Mouse (Mus musculus) MEL (cell line): Measurements from ENCODE around the gene Fut2. TPM values are rescaled to one million over a fixed set of nuclear protein-coding genes. Genes with fewer than 3 reads are reported as not detected.

ENCODE experiments used
- DNase-seq: peaks from one replicate; pipeline ENCODE4 v3.0.0; 2011; ENCODE audit warnings: low read depth, low spot score
- H3K27ac ChIP-seq: 2 replicates; pipeline ENCODE4 v1.5.1; 2012; ENCODE audit warnings: low read depth, mild to moderate bottlenecking, control low read depth, low read length, moderate library complexity; ENCODE audit not compliant: control insufficient read depth
- H3K27me3 ChIP-seq, 2 experiments: fragments of 150-350 bp in 1 of 2; sonication (generic) in 1 of 2; 2 replicates each; pipeline ENCODE4 v1.6.1; 2012; ENCODE audit warnings: low read length in 2 of 2, mild to moderate bottlenecking in 2 of 2, improper control_type of control experiment in 1 of 2, moderate library complexity in 1 of 2; ENCODE audit not compliant: insufficient read depth in 2 of 2, control insufficient read depth in 1 of 2
- H3K36me3 ChIP-seq, 2 experiments: 2 replicates each; pipeline ENCODE4 v1.6.1; 2012 to 2014; ENCODE audit warnings: low read length in 2 of 2, improper control_type of control experiment in 1 of 2, inconsistent platforms in 1 of 2, mild to moderate bottlenecking in 1 of 2; ENCODE audit not compliant: insufficient read depth in 2 of 2, control insufficient read depth in 1 of 2
- H3K4me1 ChIP-seq, 2 experiments: fragments of 150-350 bp in 1 of 2; sonication (generic) in 1 of 2; 2 replicates each; pipeline ENCODE4 v1.6.1; 2012; ENCODE audit warnings: low read length in 2 of 2, improper control_type of control experiment in 1 of 2, mild to moderate bottlenecking in 1 of 2; ENCODE audit not compliant: insufficient read depth in 2 of 2, control insufficient read depth in 1 of 2
- H3K4me3 ChIP-seq, 2 experiments: fragments of 150-350 bp in 1 of 2; sonication (generic) in 1 of 2; 2 replicates each; pipeline ENCODE4 v1.5.1; 2012; ENCODE audit warnings: low read depth in 2 of 2, low read length in 2 of 2, mild to moderate bottlenecking in 2 of 2, moderate library complexity in 2 of 2, control low read depth in 1 of 2, improper control_type of control experiment in 1 of 2; ENCODE audit not compliant: control insufficient read depth in 1 of 2, insufficient read depth in 1 of 2
- H3K79me2 ChIP-seq: 2 replicates; pipeline ENCODE4 v1.6.1; 2012; ENCODE audit warnings: mild to moderate bottlenecking, low read length, moderate library complexity; ENCODE audit not compliant: control insufficient read depth, poor library complexity, insufficient read depth
- H3K9ac ChIP-seq: 2 replicates; pipeline ENCODE4 v1.6.1; 2012; ENCODE audit warnings: low read depth, mild to moderate bottlenecking, control low read depth, low read length, moderate library complexity; ENCODE audit not compliant: control insufficient read depth, poor library complexity, severe bottlenecking
- H3K9me3 ChIP-seq: fragments of 150-350 bp; sonication (generic); replicated peaks from 2 replicates; pipeline ENCODE4 v1.6.1; 2012; ENCODE audit warnings: mild to moderate bottlenecking, low read length, improper control_type of control experiment, moderate library complexity; ENCODE audit not compliant: insufficient read depth
- BHLHE40 ChIP-seq: IDR thresholded peaks from 2 replicates; pipeline ENCODE4 v1.6.1; 2012; ENCODE audit warnings: low read depth, mild to moderate bottlenecking, inconsistent platforms, low read length, improper control_type of control experiment, borderline replicate concordance
- CHD1 ChIP-seq: IDR thresholded peaks from 2 replicates; pipeline ENCODE4 v1.6.1; 2012; ENCODE audit warnings: low read depth, mild to moderate bottlenecking, inconsistent platforms, low read length, improper control_type of control experiment
- ELF1 ChIP-seq: IDR thresholded peaks from 2 replicates; pipeline ENCODE4 v1.6.1; 2014; ENCODE audit warnings: low read depth, mild to moderate bottlenecking, inconsistent platforms, low read length, improper control_type of control experiment, moderate library complexity
- EP300 ChIP-seq, 2 experiments: IDR thresholded peaks; 2 replicates each; pipeline ENCODE4 v1.6.1; 2011; ENCODE audit warnings: improper control_type of control experiment in 2 of 2, low read length in 2 of 2, low read depth in 1 of 2, mild to moderate bottlenecking in 1 of 2
- ETS1 ChIP-seq: IDR thresholded peaks from 2 replicates; pipeline ENCODE4 v1.6.1; 2012; ENCODE audit warnings: low read depth, mild to moderate bottlenecking, inconsistent platforms, low read length, improper control_type of control experiment, moderate library complexity
- GABPA ChIP-seq: IDR thresholded peaks from 2 replicates; pipeline ENCODE4 v1.6.1; 2012; ENCODE audit warnings: low read depth, mild to moderate bottlenecking, inconsistent platforms, low read length, improper control_type of control experiment, moderate library complexity
- HCFC1 ChIP-seq: IDR thresholded peaks from 2 replicates; pipeline ENCODE4 v1.6.1; 2012; ENCODE audit warnings: low read depth, mild to moderate bottlenecking, inconsistent platforms, low read length, improper control_type of control experiment, moderate library complexity
- KAT2A ChIP-seq: conservative IDR thresholded peaks from 2 replicates; pipeline ENCODE4 v1.6.1; 2012; ENCODE audit warnings: low read depth, low read length, improper control_type of control experiment, inconsistent platforms
- MAX ChIP-seq: IDR thresholded peaks from 2 replicates; pipeline ENCODE4 v1.6.1; 2011; ENCODE audit warnings: low read length, improper control_type of control experiment
- MXI1 ChIP-seq: IDR thresholded peaks from 2 replicates; pipeline ENCODE4 v1.6.1; 2011; ENCODE audit warnings: mild to moderate bottlenecking, low read depth, low read length, improper control_type of control experiment
- NRF1 ChIP-seq: IDR thresholded peaks from 2 replicates; pipeline ENCODE4 v1.6.1; 2014; ENCODE audit warnings: low read depth, mild to moderate bottlenecking, inconsistent platforms, low read length, improper control_type of control experiment, moderate library complexity; ENCODE audit not compliant: poor library complexity, insufficient read depth, severe bottlenecking
- POLR2A ChIP-seq, 2 experiments: IDR thresholded peaks; 2 replicates each; pipeline ENCODE4 v1.6.1; 2011 to 2012; ENCODE audit warnings: low read length in 2 of 2, mild to moderate bottlenecking in 2 of 2, control low read depth in 1 of 2, improper control_type of control experiment in 1 of 2, low read depth in 1 of 2, moderate library complexity in 1 of 2; ENCODE audit not compliant: control insufficient read depth in 1 of 2, insufficient read depth in 1 of 2, poor library complexity in 1 of 2
- POLR2AphosphoS2 ChIP-seq: IDR thresholded peaks from 2 replicates; pipeline ENCODE4 v1.6.1; 2011; ENCODE audit warnings: low read length, improper control_type of control experiment
- POLR2AphosphoS5 ChIP-seq: IDR thresholded peaks from 2 replicates; pipeline ENCODE4 v1.6.1; 2012; ENCODE audit warnings: low read depth, borderline replicate concordance, mild to moderate bottlenecking, inconsistent platforms, low read length, moderate library complexity, mixed read lengths
- RCOR1 ChIP-seq: IDR thresholded peaks from 2 replicates; pipeline ENCODE4 v1.6.1; 2012; ENCODE audit warnings: low read depth, mild to moderate bottlenecking, inconsistent platforms, low read length, improper control_type of control experiment
- SMC3 ChIP-seq: IDR thresholded peaks from 2 replicates; pipeline ENCODE4 v1.6.1; 2011; ENCODE audit warnings: low read depth, low read length, improper control_type of control experiment
- UBTF ChIP-seq: IDR thresholded peaks from 2 replicates; pipeline ENCODE4 v1.6.1; 2012; ENCODE audit warnings: low read depth, mild to moderate bottlenecking, inconsistent platforms, low read length, improper control_type of control experiment, moderate library complexity, borderline replicate concordance; ENCODE audit not compliant: insufficient read depth
- USF1 ChIP-seq: IDR thresholded peaks from 2 replicates; pipeline ENCODE4 v1.6.1; 2014; ENCODE audit warnings: low read depth, mild to moderate bottlenecking, inconsistent platforms, low read length, improper control_type of control experiment, moderate library complexity
- ZMIZ1 ChIP-seq: IDR thresholded peaks from 2 replicates; pipeline ENCODE4 v1.6.1; 2012; ENCODE audit warnings: low read depth, mild to moderate bottlenecking, inconsistent platforms, low read length, improper control_type of control experiment, moderate library complexity
- ZNF384 ChIP-seq: IDR thresholded peaks from 2 replicates; pipeline ENCODE4 v1.6.1; 2012; ENCODE audit warnings: low read depth, mild to moderate bottlenecking, inconsistent platforms, low read length, improper control_type of control experiment
- polyA plus RNA-seq, 2 experiments: library from polyadenylated mRNA; stranded (reverse) in 1 of 2; unstranded in 1 of 2; fragments of >175 nt in 1 of 2; fragments of >200 nt in 1 of 2; gene quantifications; 2 replicates each; pipeline versions ENCODE4 v1.2.1 to v1.2.4; 2012; ENCODE audit warnings: low replicate concordance in 2 of 2, low read depth in 1 of 2; ENCODE audit not compliant: insufficient read length in 2 of 2, insufficient read depth in 1 of 2, missing spikeins in 1 of 2
- total RNA-seq: library from RNA; depleted of rRNA; stranded (reverse); fragments of 300-350 nt; gene quantifications from 2 replicates; pipeline ENCODE4 v1.2.3, GENCODE M21; 2012

The Fut2 gene
- total and polyA plus RNA-seq, 3 experiments, result not detected

- H3K4me3 ChIP-seq, result peak overlapping the region; percentile 50 to 54
- H3K9ac ChIP-seq, result peak overlapping the region; percentile 81
- peaks cover 0 to 5% of the 10 kb centered on the region in 2 experiments; a peak in 2 of 4 replicates for H3K36me3 ChIP-seq
- H3K4me1 ChIP-seq, result peaks cover 0 to 12% of the 10 kb centered on the region in 2 experiments; a peak in 1 of 4 replicates
- H3K27me3 ChIP-seq, result no peaks in the 10 kb centered on the region
- TF ChIP-seq SMC3, result no peak
- no peak for TF ChIP-seq USF1
- no peak for TF ChIP-seq ZNF384
- TF ChIP-seq POLR2A (IDR thresholded peaks at IDR 0.05; ENCODE audit: control insufficient read depth in 1 of 2, insufficient read depth in 1 of 2, low read depth in 1 of 2, low read length in 2 of 2, poor library complexity in 1 of 2), result no peak
- 0 out of 2 replicates have a peak, but pooled peaks have one; percentile 16 for TF ChIP-seq CHD1
- no peak for TF ChIP-seq NRF1
- no peak for TF ChIP-seq KAT2A
- no peak for TF ChIP-seq ELF1
- TF ChIP-seq MXI1, result no peak
- TF ChIP-seq POLR2AphosphoS2, result peak; percentile 27; the same call in 1 of the 2 replicates
- no peak for TF ChIP-seq BHLHE40
- no peak for TF ChIP-seq RCOR1
- TF ChIP-seq ETS1, result peak; percentile 7; the same call in 1 of the 2 replicates
- peak; percentile 26; the same call in 1 of the 2 replicates for TF ChIP-seq HCFC1
- no peak for TF ChIP-seq POLR2AphosphoS5
- TF ChIP-seq GABPA, result no peak
- TF ChIP-seq MAX, result no peak; the same call in 1 of the 2 replicates
- TF ChIP-seq ZMIZ1, result no peak
- no peak for TF ChIP-seq UBTF
- no peak for TF ChIP-seq EP300 (IDR thresholded peaks at IDR 0.05; ENCODE audit: low read depth in 1 of 2, low read length in 2 of 2)
- H3K79me2 ChIP-seq, result peaks cover 7% of the 10 kb centered on the region
- H3K27ac ChIP-seq, result peak overlapping the region; percentile 97
- peak; percentile 72 for DNase-seq
- no peaks in the 10 kb centered on the region for H3K9me3 ChIP-seq
Observed at GRCm38 (mm10) chr7:45708221-45708761, 42.1 kb upstream of the Fut2 start.
